Mouse (Mus musculus) stomach, postnatal 0 days (tissue): ENCODE results near the gene Traf2. TPM values are rescaled to one million over a fixed set of nuclear protein-coding genes. Genes with fewer than 3 reads are reported as not detected.

Source experiments
- ATAC-seq: fragments of 200-750 bp; cut with Nextera tagmentation; 2 replicates; pipeline ENCODE4 v1.8.0; 2017; ENCODE audit not compliant: low FRiP score, low TSS enrichment
- DNase-seq: peaks from one replicate; pipeline ENCODE4 v3.0.0-alpha.2; 2016; ENCODE audit warnings: low spot score
- H3K27ac ChIP-seq: fragments of 300-500 bp; sonication (generic); replicated peaks from 2 replicates; pipeline ENCODE4 v1.5.1; 2014; ENCODE audit warnings: mild to moderate bottlenecking, control low read depth
- H3K27me3 ChIP-seq: fragments of 300-500 bp; sonication (generic); 2 replicates; pipeline ENCODE4 v1.6.1; 2014; ENCODE audit warnings: low read length; ENCODE audit not compliant: control insufficient read depth, insufficient read depth
- H3K36me3 ChIP-seq: fragments of 300-500 bp; sonication (generic); 2 replicates; pipeline ENCODE4 v1.6.1; 2014; ENCODE audit warnings: low read length, mixed read lengths; ENCODE audit not compliant: control insufficient read depth, insufficient read depth
- H3K4me1 ChIP-seq: fragments of 300-500 bp; sonication (generic); replicated peaks from 2 replicates; pipeline ENCODE4 v1.6.1; 2014; ENCODE audit warnings: antibody characterized with exemption; ENCODE audit not compliant: control insufficient read depth, insufficient read depth
- H3K4me2 ChIP-seq: fragments of 300-500 bp; sonication (generic); replicated peaks from 2 replicates; pipeline ENCODE4 v1.6.1; 2014; ENCODE audit warnings: low read depth, mild to moderate bottlenecking, control low read depth, moderate library complexity
- H3K4me3 ChIP-seq: fragments of 300-500 bp; sonication (generic); 2 replicates; pipeline ENCODE4 v1.5.1; 2014; ENCODE audit warnings: low read depth, low read length, control low read depth
- H3K9ac ChIP-seq: fragments of 300-500 bp; sonication (generic); 2 replicates; pipeline ENCODE4 v1.6.1; 2014; ENCODE audit warnings: mild to moderate bottlenecking, low read length, control low read depth, mixed read lengths
- H3K9me3 ChIP-seq: fragments of 300-500 bp; sonication (generic); 2 replicates; pipeline ENCODE4 v1.6.1; 2016; ENCODE audit warnings: low read length; ENCODE audit not compliant: control insufficient read depth
- CTCF ChIP-seq: IDR thresholded peaks from 2 replicates; pipeline ENCODE4 v1.5.1; 2016; ENCODE audit warnings: antibody characterized with exemption, low read depth, mild to moderate bottlenecking, moderate library complexity
- EP300 ChIP-seq: optimal IDR thresholded peaks from 2 replicates; pipeline ENCODE3; 2016; ENCODE audit warnings: antibody characterized with exemption
- WGBS: fragments of 180-500 bp; shearing (Covaris S2); extraction: QIAGEN DNeasy Blood & Tissue Kit; methylation state at CpG from one replicate; pipeline ENCODE4 v1.1.7; 2014; 5-methylcytosine and 5-hydroxymethylcytosine counted together
- polyA plus RNA-seq: library from polyadenylated mRNA; unstranded; fragments of >200 nt; fragmentation: Nextera tagmentation; extraction: Ambion mirVana; gene quantifications from 2 replicates; pipeline ENCODE4 v1.2.1, GENCODE M21; 2015

The Traf2 gene
- polyA plus RNA-seq, 1 experiment from 2014 or later = 15.9 TPM

GRCm38 (mm10) chr2:25500071-25500575 is 46.6 kb downstream of the Traf2 start:
- H3K9ac ChIP-seq = peak overlapping the region; percentile 45
- TF ChIP-seq CTCF (no peak), EP300 (no peak)
- H3K27me3 ChIP-seq = no peaks in the 10 kb centered on the region
- H3K4me2 ChIP-seq = peak overlapping the region; percentile 50
- H3K9me3 ChIP-seq = no peaks in the 10 kb centered on the region
- H3K36me3 ChIP-seq = peaks cover 2% of the 10 kb centered on the region; the same call in 1 of the 2 replicates
- ATAC-seq = peak; percentile 2; the same call in 1 of the 2 replicates
- 69% methylated on average over 6 of the region's 6 CpGs for WGBS
- peak overlapping the region; percentile 84; the same call in 1 of the 2 replicates for H3K4me3 ChIP-seq
- H3K4me1 ChIP-seq = 0 out of 2 replicates have a peak, but pooled peaks cover 10% of the 10 kb centered on the region
- no peak overlapping the region; the same call in 1 of the 2 replicates for H3K27ac ChIP-seq
- DNase-seq = no peak

- H3K9ac ChIP-seq = no peak overlapping the region
- no peak for ATAC-seq
- H3K4me2 ChIP-seq = no peak overlapping the region
- no peak for DNase-seq
- H3K4me1 ChIP-seq = 0 out of 2 replicates have a peak, but pooled peaks cover 10% of the 10 kb centered on the region
- no peaks in the 10 kb centered on the region for H3K9me3 ChIP-seq
- TF ChIP-seq EP300 (no peak), CTCF (peak; percentile 20; the same call in 1 of the 2 replicates)
- no peaks in the 10 kb centered on the region for H3K27me3 ChIP-seq
- no peak overlapping the region for H3K27ac ChIP-seq
- 67% methylated on average over 15 of the region's 15 CpGs for WGBS
- H3K36me3 ChIP-seq = no peaks in the 10 kb centered on the region
- H3K4me3 ChIP-seq = no peak overlapping the region
Measured at GRCm38 (mm10) chr2:25498622-25499478, 47.9 kb downstream of the Traf2 start.

GRCm38 (mm10) chr2:25497846-25498575 is 48.7 kb downstream of the Traf2 start:
- H3K9ac ChIP-seq = no peak overlapping the region
- no peaks in the 10 kb centered on the region for H3K27me3 ChIP-seq
- no peak overlapping the region for H3K4me3 ChIP-seq
- ATAC-seq (0 out of 2 replicates have a peak, but pooled peaks have one; percentile 6), DNase-seq (peak; percentile 55)
- no peak for TF ChIP-seq CTCF
- no peak for TF ChIP-seq EP300
- no peaks in the 10 kb centered on the region for H3K36me3 ChIP-seq
- 44% methylated on average over 6 of the region's 6 CpGs for WGBS
- 0 out of 2 replicates have a peak, but pooled peaks cover 10% of the 10 kb centered on the region for H3K4me1 ChIP-seq
- no peak overlapping the region for H3K4me2 ChIP-seq
- H3K9me3 ChIP-seq = no peaks in the 10 kb centered on the region
- peak overlapping the region; percentile 40; the same call in 1 of the 2 replicates for H3K27ac ChIP-seq

DNA sequence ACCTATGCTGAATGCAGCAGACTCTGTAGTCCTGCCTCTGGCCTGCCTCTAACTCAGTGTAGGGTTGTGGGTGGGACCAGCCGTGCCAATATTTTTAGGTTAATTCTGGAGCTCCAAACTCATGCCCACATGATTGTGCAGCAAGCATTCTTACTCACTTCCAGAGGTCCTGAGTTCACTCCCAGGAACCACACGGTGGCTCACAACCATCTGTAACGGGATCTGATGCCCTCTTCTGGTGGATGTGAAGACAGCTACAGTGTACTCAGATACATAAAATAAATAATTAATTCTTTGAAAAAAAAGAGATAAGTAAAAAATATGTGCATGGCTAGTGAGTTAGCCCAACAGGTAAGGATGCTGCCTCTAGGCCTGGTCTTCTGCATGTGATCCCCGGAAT is 50.3 kb downstream of the Traf2 start:
- H3K9me3 ChIP-seq = no peaks in the 10 kb centered on the region
- H3K9ac ChIP-seq = no peak overlapping the region
- DNase-seq (no peak), ATAC-seq (no peak)
- H3K4me2 ChIP-seq = no peak overlapping the region
- no peaks in the 10 kb centered on the region for H3K36me3 ChIP-seq
- TF ChIP-seq CTCF = peak; percentile 76
- TF ChIP-seq EP300 = no peak
- no peaks in the 10 kb centered on the region for H3K27me3 ChIP-seq
- H3K4me1 ChIP-seq = 0 out of 2 replicates have a peak, but pooled peaks cover 4% of the 10 kb centered on the region
- H3K27ac ChIP-seq = no peak overlapping the region
- 41% methylated on average over 4 of the region's 4 CpGs for WGBS
- H3K4me3 ChIP-seq = no peak overlapping the region

DNA sequence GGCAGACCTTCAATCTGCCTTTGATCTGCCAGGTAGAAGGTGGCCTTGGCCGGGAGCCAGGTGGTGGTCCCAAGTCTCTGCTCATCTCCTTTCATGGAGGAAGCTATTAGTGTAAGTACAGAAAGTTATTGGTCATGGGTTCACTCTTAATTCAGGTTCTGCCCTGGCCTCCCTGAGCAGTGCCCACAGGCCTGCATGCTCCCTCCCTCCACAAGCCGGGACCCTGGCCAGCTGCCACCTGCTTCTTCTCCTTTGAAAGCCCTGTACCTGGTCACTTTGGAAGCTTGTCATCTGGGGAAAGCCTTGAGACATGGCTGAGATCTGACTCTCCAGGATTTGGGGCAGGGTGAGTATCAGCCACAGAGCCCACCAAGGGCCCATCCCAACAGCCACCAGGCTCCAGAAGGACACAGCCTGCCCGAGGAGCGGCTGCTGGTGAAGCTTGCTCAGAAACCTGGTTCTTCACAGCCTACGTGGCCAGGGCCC is 53.2 kb downstream of the Traf2 start, which contains the start of gene Lcn12:
Lcn12 (minus strand) TSS at position 436 of the 486 bp plus-strand sequence.
- no peak for TF ChIP-seq CTCF
- no peak for TF ChIP-seq EP300
- Histone ChIP-seq H3K27ac (no peak within 1 kb of the TSS), H3K36me3 (no peaks in the 10 kb centered on the region), H3K4me1 (no peaks in the 10 kb centered on the region), H3K4me3 (no peak within 1 kb of the TSS), H3K4me2 (no peak within 1 kb of the TSS), H3K27me3 (no peaks in the 10 kb centered on the region), H3K9ac (no peak within 1 kb of the TSS), H3K9me3 (no peaks in the 10 kb centered on the region)
- no peak for ATAC-seq
- no peak for DNase-seq
- WGBS = 78% methylated on average over 5 of the region's 5 CpGs
